Mouse (Mus musculus): ENCODE measurements around the gene Akr7a5. TPM values are rescaled to one million over a fixed set of nuclear protein-coding genes. Genes with fewer than 3 reads are reported as not detected.
A peak's percentile ranks its signal among the peaks of the same experiment; 100 is the strongest.

Akr7a5 gene
- polyA plus RNA-seq, 2 experiments, result 8.3 to 28.4 TPM

GRCm38 (mm10) chr4:139307916-139308315, 2.6 kb upstream of the Akr7a5 start:
- Histone ChIP-seq H3K36me3 (replicated peaks; ENCODE audit: control insufficient read depth, insufficient read depth, low read depth) (no peaks in the 10 kb centered on the region), H3K4me1 (replicated peaks; ENCODE audit: control insufficient read depth in 2 of 2, insufficient read depth in 2 of 2, low read length in 1 of 2) (peaks cover 4 to 10% of the 10 kb centered on the region in 2 experiments; a peak in 3 of 4 replicates), H3K27me3 (ENCODE audit: control insufficient read depth, insufficient read depth, low read length) (no peaks in the 10 kb centered on the region), H3K4me2 (ENCODE audit: low read depth) (no peak overlapping the region), H3K27ac (no peak overlapping the region), H3K9me3 (ENCODE audit: control insufficient read depth, low read length) (no peaks in the 10 kb centered on the region), H3K4me3 (ENCODE audit: insufficient read depth in 1 of 2, low read depth in 2 of 2, low read length in 2 of 2) (no peak overlapping the region), H3K9ac (replicated peaks) (no peak overlapping the region)
- 40% methylated on average over 5 of the region's 5 CpGs for WGBS (ENCODE audit: insufficient replicate concordance)
- ATAC-seq (ENCODE audit: insufficient read depth), result no peak
- no peak for DNase-seq (ENCODE audit: low read depth in 3 of 3, low spot score in 3 of 3)
- TF ChIP-seq CTCF (IDR thresholded peaks at IDR 0.05; ENCODE audit: low read depth), result no peak
- no peak for TF ChIP-seq EP300 (IDR thresholded peaks at IDR 0.05; ENCODE audit: low read depth)

- no peak overlapping the region for H3K27ac ChIP-seq
- no peak for ATAC-seq (ENCODE audit: insufficient read depth)
- 46% methylated on average over 6 of the region's 6 CpGs for WGBS (ENCODE audit: insufficient replicate concordance)
- H3K27me3 ChIP-seq (ENCODE audit: control insufficient read depth, insufficient read depth, low read length), result no peaks in the 10 kb centered on the region
- peak overlapping the region; percentile 76 to 86 for H3K4me3 ChIP-seq (ENCODE audit: insufficient read depth in 1 of 2, low read depth in 2 of 2, low read length in 2 of 2)
- no peaks in the 10 kb centered on the region for H3K9me3 ChIP-seq (ENCODE audit: control insufficient read depth, low read length)
- no peaks in the 10 kb centered on the region for H3K36me3 ChIP-seq (replicated peaks; ENCODE audit: control insufficient read depth, insufficient read depth, low read depth)
- H3K9ac ChIP-seq (replicated peaks), result peak overlapping the region; percentile 77
- peaks cover 4 to 10% of the 10 kb centered on the region in 2 experiments; a peak in 3 of 4 replicates for H3K4me1 ChIP-seq (replicated peaks; ENCODE audit: control insufficient read depth in 2 of 2, insufficient read depth in 2 of 2, low read length in 1 of 2)
- H3K4me2 ChIP-seq (ENCODE audit: low read depth), result peak overlapping the region; percentile 99
- peak; percentile 28; the same call in 1 of the 2 replicates for TF ChIP-seq CTCF (IDR thresholded peaks at IDR 0.05; ENCODE audit: low read depth)
- TF ChIP-seq EP300 (IDR thresholded peaks at IDR 0.05; ENCODE audit: low read depth), result no peak
- no peak for DNase-seq (ENCODE audit: low read depth in 3 of 3, low spot score in 3 of 3)
These were observed 893 bp upstream of the Akr7a5 start for GRCm38 (mm10) chr4:139309651-139310050.

GRCm38 (mm10) chr4:139310899-139311701, 556 bp downstream of the Akr7a5 start:
- Histone ChIP-seq H3K27me3 (ENCODE audit: control insufficient read depth, insufficient read depth, low read length) (no peaks in the 10 kb centered on the region), H3K9me3 (ENCODE audit: control insufficient read depth, low read length) (no peaks in the 10 kb centered on the region), H3K4me1 (replicated peaks; ENCODE audit: control insufficient read depth in 2 of 2, insufficient read depth in 2 of 2, low read length in 1 of 2) (peaks cover 4 to 10% of the 10 kb centered on the region in 2 experiments; a peak in 3 of 4 replicates), H3K9ac (replicated peaks) (peak overlapping the region; percentile 77), H3K27ac (no peak overlapping the region; the same call in 1 of the 2 replicates), H3K36me3 (replicated peaks; ENCODE audit: control insufficient read depth, insufficient read depth, low read depth) (no peaks in the 10 kb centered on the region), H3K4me2 (ENCODE audit: low read depth) (peak overlapping the region; percentile 99), H3K4me3 (ENCODE audit: insufficient read depth in 1 of 2, low read depth in 2 of 2, low read length in 2 of 2) (peak overlapping the region; percentile 76 to 86)
- no peak for DNase-seq (ENCODE audit: low read depth in 3 of 3, low spot score in 3 of 3)
- peak; percentile 53 for ATAC-seq (ENCODE audit: insufficient read depth)
- WGBS (ENCODE audit: insufficient replicate concordance), result under 1% methylated on average over 53 of the region's 53 CpGs
- no peak for TF ChIP-seq CTCF (IDR thresholded peaks at IDR 0.05; ENCODE audit: low read depth)
- TF ChIP-seq EP300 (IDR thresholded peaks at IDR 0.05; ENCODE audit: low read depth), result no peak

- H3K4me1 ChIP-seq (replicated peaks; ENCODE audit: control insufficient read depth in 2 of 2, insufficient read depth in 2 of 2, low read length in 1 of 2), result peaks cover 4 to 10% of the 10 kb centered on the region in 2 experiments; a peak in 3 of 4 replicates
- DNase-seq (ENCODE audit: low read depth in 3 of 3, low spot score in 3 of 3) (no peak), ATAC-seq (ENCODE audit: insufficient read depth) (no peak)
- TF ChIP-seq CTCF (IDR thresholded peaks at IDR 0.05; ENCODE audit: low read depth) (no peak), EP300 (IDR thresholded peaks at IDR 0.05; ENCODE audit: low read depth) (no peak)
- H3K36me3 ChIP-seq (replicated peaks; ENCODE audit: control insufficient read depth, insufficient read depth, low read depth), result no peaks in the 10 kb centered on the region
- 26% methylated on average over 14 of the region's 14 CpGs for WGBS (ENCODE audit: insufficient replicate concordance)
- H3K27me3 ChIP-seq (ENCODE audit: control insufficient read depth, insufficient read depth, low read length), result no peaks in the 10 kb centered on the region
- no peaks in the 10 kb centered on the region for H3K9me3 ChIP-seq (ENCODE audit: control insufficient read depth, low read length)
- peak overlapping the region; percentile 76 to 86 for H3K4me3 ChIP-seq (ENCODE audit: insufficient read depth in 1 of 2, low read depth in 2 of 2, low read length in 2 of 2)
- H3K9ac ChIP-seq (replicated peaks), result no peak overlapping the region; the same call in 1 of the 2 replicates
- no peak overlapping the region for H3K27ac ChIP-seq
- peak overlapping the region; percentile 99 for H3K4me2 ChIP-seq (ENCODE audit: low read depth)
These were observed 1.2 kb downstream of the Akr7a5 start for GRCm38 (mm10) chr4:139311707-139312106.

- Histone ChIP-seq H3K4me2 (ENCODE audit: low read depth) (no peak overlapping the region), H3K9me3 (ENCODE audit: control insufficient read depth, low read length) (no peaks in the 10 kb centered on the region), H3K4me3 (ENCODE audit: insufficient read depth in 1 of 2, low read depth in 2 of 2, low read length in 2 of 2) (no peak overlapping the region), H3K4me1 (replicated peaks; ENCODE audit: control insufficient read depth in 2 of 2, insufficient read depth in 2 of 2, low read length in 1 of 2) (peaks cover 4 to 10% of the 10 kb centered on the region in 2 experiments; a peak in 3 of 4 replicates), H3K27ac (no peak overlapping the region), H3K27me3 (ENCODE audit: control insufficient read depth, insufficient read depth, low read length) (no peaks in the 10 kb centered on the region), H3K9ac (replicated peaks) (no peak overlapping the region), H3K36me3 (replicated peaks; ENCODE audit: control insufficient read depth, insufficient read depth, low read depth) (no peaks in the 10 kb centered on the region)
- TF ChIP-seq EP300 (IDR thresholded peaks at IDR 0.05; ENCODE audit: low read depth), result no peak
- peak; percentile 73 for TF ChIP-seq CTCF (IDR thresholded peaks at IDR 0.05; ENCODE audit: low read depth)
- ATAC-seq (ENCODE audit: insufficient read depth) (no peak), DNase-seq (ENCODE audit: low read depth in 3 of 3, low spot score in 3 of 3) (peak in 1 of 3 experiments; percentile 51)
- WGBS (ENCODE audit: insufficient replicate concordance), result 49% methylated on average over 4 of the region's 4 CpGs
These were observed 2.1 kb downstream of the Akr7a5 start for GRCm38 (mm10) chr4:139312632-139313031.
